Mouse (Mus musculus) thymus, adult 18-20 months (tissue): ENCODE measurements around the gene Maml2.

Source experiments
- DNase-seq, 2 experiments: peaks; one replicate each; pipeline ENCODE4 v3.0.0; 2022; ENCODE audit warnings: mixed read lengths in 2 of 2

Maml2 gene

DNA sequence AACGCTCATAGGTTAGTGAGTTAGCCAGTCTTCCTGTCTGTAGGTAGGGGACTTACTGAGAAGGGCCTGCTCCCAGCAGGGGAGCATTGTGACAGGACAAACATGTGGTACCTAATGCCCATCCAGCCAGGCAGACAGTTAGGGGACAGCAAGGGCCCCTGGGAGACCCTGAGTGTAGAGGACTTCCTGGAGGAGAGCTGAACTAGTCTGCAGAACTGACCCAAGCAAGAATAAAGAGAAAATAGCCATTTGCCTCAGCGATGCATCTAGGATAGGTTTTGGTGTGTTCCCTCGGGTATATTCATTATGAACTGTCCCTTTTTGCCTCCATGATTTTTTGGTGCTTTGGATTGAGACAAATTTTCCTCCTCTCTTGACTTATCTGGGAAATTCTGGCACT lies 199.3 kb downstream of the Maml2 start:
- DNase-seq = no peak

- DNase-seq = no peak
Observed at GRCm38 (mm10) chr9:13497690-13498333, 200.1 kb downstream of the Maml2 start.

DNA sequence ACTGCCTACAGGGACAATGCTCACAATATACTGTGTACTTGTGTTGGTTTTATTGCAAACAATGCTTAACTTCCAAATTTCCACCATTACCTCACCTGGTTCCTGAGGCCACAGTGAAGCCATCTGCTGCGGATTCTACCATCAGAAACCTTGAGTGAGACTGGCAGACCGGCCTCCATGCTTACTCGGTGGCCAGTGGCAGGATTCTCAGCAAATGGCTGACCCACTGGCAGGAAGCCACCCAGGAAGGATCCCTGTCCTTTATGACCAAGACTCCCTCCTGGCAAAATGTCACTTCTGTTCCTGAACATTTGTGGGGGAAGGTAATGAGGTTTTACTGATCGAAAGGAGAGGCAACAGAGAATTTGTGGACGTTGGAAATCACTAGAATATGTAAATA lies 202.3 kb downstream of the Maml2 start:
- no peak for DNase-seq

DNA sequence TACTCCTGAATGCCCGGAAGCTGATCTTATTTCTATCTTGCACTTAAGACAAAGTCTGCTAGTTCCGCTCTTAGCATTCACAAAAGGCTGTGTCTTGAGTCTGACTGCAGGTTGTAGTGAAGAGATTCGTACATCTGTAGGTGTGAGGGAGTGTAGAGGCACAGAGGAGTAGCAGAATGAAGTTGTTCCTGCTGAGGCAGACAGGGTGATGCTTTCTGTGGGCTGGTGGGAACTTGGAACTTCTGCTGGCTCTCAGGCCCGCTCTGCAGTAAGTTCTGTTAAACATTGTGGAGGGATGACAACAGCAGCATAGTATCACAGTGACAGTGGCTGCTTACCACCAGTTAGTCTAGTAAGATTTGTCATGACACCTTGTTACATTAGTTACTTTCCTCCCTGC lies 207.3 kb downstream of the Maml2 start:
- DNase-seq = no peak

DNA sequence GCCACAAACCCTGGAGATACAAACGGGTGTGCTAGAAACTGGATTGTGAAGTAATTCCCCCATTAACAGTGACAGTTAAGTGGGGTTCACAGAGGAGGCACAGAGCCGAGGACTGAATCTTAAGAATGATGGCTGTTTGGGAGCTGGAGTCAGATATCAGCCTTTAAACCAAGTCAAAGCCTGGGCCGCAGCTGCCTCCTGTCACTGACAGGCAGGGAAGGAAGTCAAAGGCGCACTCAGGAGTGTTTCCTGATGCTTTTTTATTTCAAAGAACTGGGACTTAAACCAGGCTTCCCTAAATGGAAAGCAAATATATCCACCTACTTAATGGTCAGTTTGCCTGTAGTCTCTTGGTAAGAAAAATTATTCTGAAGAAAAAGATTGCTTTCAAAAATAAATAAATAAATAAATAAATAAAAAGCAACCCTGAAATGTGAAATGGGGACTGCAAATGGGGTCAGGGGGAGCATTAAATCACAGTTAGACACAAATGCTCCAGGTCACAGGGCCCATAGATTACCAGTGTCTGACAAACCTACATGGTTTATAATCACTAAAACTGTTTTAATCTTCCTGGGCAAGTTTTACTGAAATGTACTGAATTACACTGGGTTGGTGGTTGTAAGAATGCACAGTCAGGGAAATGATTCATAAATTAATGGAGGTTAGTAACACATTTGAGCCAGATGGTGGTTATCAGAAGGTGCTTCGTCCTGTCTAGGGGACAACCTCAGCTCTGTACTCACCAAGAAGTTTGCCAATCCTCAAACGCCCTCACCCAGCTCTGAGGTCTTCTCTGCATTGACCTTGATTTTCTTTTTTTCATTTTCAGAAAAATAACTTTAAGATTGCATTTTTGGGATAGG lies 209.4 kb downstream of the Maml2 start:
- no peak for DNase-seq

DNA sequence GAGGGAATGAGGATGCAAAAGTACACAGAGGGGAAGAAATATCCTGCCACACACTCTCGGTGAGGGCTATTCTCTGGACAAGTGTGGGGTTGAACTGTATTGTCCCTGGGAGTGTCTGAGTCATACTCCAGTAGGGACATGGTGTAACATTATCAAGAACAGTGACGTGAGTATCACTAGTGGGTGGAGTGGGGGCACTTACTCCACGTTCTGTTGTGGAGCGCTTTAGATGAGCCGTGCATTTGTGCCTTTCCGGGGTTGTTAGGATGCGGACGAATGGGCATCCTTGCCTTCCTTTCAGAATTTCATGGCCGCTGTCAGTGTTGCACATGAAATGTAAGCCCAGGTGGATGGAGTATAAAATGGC lies 210.0 kb downstream of the Maml2 start:
- DNase-seq = no peak

- no peak for DNase-seq
Observed at GRCm38 (mm10) chr9:13509751-13510150, 212.0 kb downstream of the Maml2 start.

- DNase-seq = no peak
Observed at GRCm38 (mm10) chr9:13510621-13511369, 213.0 kb downstream of the Maml2 start.

GRCm38 (mm10) chr9:13513135-13513534 lies 215.4 kb downstream of the Maml2 start:
- DNase-seq = no peak

DNA sequence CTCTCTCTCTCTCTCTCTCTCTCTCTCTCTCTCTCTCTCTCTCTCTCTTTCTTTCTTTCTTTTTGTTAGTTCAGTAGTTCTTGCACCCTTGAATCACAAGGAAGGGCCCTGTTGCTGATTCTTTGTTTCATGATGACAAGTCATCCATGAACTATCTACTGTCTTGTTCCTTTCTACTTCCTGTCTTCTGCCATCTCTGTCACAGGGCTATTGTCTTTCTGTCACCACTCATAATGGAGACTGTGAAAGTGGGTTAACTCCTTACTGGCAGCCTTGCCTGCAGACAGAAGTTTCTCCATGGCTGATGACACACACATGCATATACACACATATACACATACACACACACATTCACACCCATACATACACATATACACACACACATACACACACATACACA lies 216.7 kb downstream of the Maml2 start:
- no peak for DNase-seq

- no peak for DNase-seq
Observed at GRCm38 (mm10) chr9:13515976-13516375, 218.2 kb downstream of the Maml2 start.

GRCm38 (mm10) chr9:13518031-13518430 lies 220.3 kb downstream of the Maml2 start:
- no peak for DNase-seq

DNA sequence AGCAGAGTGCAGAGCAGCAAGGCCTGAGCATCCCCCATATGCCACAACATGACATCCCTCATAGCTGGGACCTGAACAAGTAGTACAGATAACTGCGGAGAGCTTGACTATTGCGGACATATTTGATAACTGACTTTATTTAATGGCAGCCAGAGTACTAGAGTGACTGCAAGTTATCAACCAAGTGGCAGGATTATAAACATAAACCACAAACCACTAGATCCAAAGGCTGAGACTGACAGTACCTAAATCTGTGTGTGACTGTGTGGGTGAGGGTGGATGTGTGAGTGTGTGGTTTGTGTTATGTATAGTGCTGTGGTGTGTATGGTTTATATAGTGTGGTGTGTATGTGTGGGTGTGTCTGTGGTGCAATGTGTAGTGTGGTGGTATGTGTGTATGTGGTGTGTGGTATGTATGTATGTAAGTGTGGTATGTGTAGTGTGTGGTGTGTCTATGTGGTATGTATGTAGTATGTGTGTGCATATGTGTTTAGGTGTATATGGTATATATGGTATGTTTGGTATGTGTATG lies 220.7 kb downstream of the Maml2 start:
- no peak for DNase-seq

- no peak for DNase-seq
Observed at GRCm38 (mm10) chr9:13522061-13522820, 224.5 kb downstream of the Maml2 start.

DNA sequence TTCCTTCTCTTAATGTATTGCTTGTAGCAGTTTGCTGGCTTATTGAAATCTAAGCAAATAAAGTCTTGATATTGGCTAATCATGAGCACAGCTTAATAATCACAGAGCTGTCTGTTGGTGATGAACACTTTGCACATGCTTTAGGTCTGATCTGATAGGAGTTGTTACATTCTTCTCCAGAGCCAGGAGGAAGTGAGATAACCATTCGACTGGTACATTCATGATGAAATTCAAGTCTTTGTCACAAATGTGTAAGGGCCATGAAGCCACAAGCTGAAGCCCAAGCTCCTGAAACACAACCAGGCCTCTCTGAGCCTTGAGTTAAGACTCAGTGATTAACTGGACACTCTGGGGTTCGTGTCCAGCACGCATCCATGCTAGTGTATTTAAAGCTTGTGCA lies 225.3 kb downstream of the Maml2 start:
- no peak for DNase-seq

GRCm38 (mm10) chr9:13525075-13525474 lies 227.3 kb downstream of the Maml2 start:
- DNase-seq = no peak

- DNase-seq = no peak
Observed at GRCm38 (mm10) chr9:13525561-13526255, 228.0 kb downstream of the Maml2 start.

- no peak for DNase-seq
Observed at GRCm38 (mm10) chr9:13530575-13530974, 232.8 kb downstream of the Maml2 start.

DNA sequence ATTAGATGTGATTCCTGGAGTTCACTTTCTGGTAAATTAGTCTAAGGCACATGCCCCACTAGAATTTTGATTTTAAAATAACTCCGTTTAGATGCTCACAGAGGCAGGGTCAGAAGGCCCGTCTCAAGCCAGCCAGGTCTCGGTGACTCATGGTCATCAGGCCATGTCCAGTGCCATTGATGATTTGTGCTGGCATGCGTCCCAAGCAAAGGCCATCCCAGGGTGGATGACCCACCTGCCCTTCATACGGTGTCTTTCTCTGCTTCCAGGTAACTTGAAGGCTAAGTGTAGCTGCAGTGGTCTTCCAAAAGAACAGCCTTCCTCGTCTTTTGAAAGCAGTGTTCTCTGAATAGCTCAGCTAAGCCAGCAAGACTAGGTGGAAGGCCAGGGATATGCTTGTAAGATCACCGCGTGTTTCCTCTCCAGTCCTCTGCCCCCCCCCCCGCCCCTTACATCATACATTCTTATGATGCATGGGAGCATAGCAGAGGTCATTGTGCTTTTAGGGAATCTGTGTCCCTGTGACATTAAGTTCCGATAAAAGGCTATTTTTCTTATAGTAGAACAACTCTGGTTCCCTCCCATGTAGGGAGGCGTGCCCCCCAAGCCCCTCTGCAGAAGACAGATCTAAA lies 235.4 kb downstream of the Maml2 start:
- DNase-seq = no peak

- no peak for DNase-seq
Observed at GRCm38 (mm10) chr9:13535803-13536202, 238.0 kb downstream of the Maml2 start.
